Mouse (Mus musculus): Measurements from ENCODE around the gene Mllt3.

- TF ChIP-seq POLR2A (IDR thresholded peaks at IDR 0.05; ENCODE audit: low read depth, low read length): no peak
- TF ChIP-seq CTCF (IDR thresholded peaks at IDR 0.05; ENCODE audit: extremely low read depth, insufficient read depth, insufficient read length, insufficient replicate concordance): no peak
Observed at GRCm38 (mm10) chr4:87750856-87751514, 282.2 kb downstream of the Mllt3 start.
